Mouse (Mus musculus) adrenal gland, postnatal 25 days (tissue): ENCODE measurements around the gene Nmrk1. TPM values are rescaled to one million over a fixed set of nuclear protein-coding genes. Genes with fewer than 3 reads are reported as not detected.
A peak's percentile ranks its signal among the peaks of the same experiment; 100 is the strongest.

Source experiments
- DNase-seq: peaks from one replicate; pipeline ENCODE4 v3.0.0; 2021; ENCODE audit warnings: mixed read lengths
- total RNA-seq: library from RNA; stranded (reverse); gene quantifications from 2 replicates; pipeline ENCODE4 v1.2.3, GENCODE M21; 2021

Nmrk1 gene
- total RNA-seq, 1 experiment from 2014 or later = 12.5 TPM

DNA sequence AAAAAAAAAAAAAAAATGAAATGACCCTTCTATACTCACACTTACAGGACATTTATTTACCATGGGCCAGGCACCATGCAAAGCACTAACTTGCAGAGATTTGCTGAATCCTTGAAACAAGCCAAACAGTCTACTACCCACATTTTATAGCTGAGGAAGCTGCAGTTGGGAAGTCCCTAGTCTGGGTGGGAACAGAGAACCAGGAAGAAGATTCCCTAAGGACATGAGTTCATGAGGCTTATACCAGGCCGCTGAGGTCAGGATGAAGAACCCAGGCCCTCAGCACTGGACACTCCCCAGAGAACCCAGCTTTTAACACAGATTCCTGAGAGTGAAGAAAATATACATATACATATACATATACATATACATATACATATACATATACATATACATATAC lies 14.2 kb upstream of the Nmrk1 start:
- DNase-seq = no peak

DNA sequence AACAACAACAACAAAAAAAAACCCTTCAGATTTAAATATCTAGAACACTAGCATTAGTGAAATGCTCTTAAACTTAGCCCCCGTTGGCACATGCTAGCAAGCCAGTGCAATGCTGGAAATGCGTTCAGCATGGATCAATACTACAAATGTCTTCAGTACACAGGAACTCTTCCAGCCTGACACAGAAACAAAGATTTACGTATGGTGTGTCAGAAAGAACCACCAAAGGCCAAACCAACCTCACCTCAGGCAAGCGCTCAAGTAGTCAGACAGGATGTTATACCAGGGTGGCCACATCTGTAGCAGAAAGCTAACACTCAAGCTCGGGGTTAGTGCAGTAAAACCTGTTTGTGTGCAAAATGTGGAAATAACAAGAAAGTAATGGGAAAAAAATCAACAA lies 12.7 kb upstream of the Nmrk1 start:
- no peak for DNase-seq

DNA sequence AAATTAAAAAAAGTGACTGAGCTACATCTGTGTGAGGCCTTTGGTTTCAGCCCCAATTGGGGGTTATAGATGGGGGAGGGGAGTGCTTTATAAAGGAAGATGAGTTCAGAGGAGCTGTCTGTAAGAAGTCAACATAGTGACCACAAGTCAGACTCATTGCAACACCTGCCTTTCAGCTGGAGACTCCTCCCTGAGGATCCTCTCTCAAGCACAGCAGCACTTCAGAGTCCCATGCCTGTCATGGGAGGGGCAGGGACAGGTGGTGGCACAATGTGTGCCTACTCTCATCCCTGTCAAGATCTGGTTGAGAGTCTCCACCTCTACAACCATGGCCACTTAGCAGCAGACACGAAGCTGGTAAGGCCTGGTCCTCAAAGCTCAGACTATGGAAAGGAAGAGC lies 12.1 kb upstream of the Nmrk1 start:
- no peak for DNase-seq

DNA sequence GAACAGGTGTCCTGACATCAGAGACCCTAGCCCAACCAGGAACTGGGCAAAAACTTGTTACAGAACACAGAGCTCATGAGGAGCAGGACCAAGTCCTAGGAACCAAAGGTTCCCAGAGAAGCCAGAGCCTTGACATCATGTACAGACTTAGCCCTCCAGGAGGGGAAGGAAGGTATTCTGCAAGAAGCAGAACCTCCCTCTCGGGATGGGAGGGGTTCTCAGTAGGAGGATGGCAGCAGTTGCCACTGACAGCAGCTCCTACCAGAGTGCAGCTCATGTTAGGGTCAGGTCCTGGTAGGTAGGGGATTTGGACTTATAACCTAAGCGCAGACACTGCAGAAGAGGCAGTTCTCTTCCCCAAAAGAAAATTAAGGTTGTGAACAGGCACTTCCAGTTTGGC lies 7.9 kb upstream of the Nmrk1 start:
- no peak for DNase-seq

DNA sequence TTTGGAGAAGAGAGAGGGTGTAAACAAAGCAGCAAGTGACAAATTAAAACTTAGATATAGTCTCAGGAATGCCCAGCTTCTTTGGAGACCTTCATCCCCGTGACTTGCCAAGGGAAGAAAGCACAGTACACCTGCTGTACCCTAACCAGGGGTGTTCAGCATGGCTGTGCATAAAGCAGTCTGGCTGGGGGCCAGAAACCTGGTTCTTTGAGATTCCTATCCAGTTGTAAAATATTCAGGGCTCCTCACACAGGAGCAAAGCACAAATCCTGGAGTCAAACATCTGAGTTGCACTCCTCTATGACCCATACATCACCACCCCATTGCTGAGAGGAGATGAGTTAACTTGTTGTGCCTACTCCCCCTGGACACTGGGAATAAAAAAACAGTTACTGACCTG lies 2.2 kb upstream of the Nmrk1 start:
- DNase-seq = peak; percentile 40

DNA sequence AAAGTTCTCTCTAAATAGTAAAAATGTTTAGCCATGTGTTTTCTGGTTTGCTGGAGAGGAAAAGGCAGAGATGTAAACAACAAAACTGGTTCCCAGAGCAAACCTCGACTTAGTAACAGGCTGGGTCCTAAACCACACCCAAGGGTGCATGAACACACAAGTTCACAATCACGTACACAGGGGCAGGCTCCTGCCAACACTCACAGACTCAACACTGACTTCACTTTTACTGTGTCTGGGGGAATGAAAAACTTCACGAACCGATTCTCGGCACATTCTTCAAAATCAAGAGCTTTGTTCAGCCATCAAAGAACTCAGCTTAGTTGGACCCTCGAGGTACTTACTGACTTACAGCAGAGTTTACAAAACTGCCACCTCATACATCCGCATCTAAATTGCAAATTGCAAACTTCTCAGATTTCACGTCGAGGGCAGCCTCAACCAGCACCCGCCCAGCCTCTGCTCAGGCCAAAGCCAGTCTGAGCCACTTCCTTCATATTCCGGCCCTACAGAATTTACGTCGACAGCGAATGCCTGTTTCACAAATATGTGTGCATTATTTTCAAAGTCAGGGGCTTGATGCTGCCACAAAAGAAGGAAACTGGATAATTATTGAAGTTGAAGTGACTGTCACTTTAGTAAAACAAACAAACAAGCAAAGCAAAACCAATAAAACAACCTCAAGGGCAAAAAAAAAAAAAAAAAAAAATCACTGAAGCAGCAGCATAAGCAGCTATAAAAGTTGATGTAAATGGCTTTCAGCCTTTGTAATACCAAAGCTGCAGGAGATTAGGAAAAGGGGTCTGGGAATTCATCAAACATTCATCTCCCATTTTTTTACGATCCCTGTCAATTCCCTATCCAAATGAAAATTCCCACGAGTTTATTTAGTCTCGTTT lies 1.3 kb upstream of the Nmrk1 start:
- no peak for DNase-seq

DNA sequence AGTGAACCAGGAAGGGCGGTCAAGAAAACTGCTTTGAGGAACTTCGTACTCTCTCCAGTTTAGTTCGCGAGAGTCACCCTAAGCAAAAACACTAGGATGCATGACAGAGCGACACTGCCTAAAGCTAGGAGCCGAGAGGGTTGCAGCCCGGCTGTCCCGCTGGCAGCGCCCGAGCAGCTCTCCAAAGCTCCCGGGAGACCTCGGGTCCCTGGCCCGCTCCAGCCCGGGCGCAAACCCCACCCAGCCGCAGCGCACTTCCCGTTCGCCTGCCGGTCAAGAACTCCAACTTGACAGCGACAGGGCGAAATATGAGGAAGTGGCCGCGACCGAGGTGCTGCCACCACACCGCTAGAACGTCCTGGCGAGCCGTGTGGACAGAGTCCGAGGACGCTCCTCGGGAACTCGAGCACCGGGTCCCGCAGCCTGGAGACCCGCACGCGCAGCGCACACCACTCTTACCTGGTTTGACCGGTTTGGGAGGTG lies 548 bp upstream of the Nmrk1 start:
- peak; percentile 72 for DNase-seq

DNA sequence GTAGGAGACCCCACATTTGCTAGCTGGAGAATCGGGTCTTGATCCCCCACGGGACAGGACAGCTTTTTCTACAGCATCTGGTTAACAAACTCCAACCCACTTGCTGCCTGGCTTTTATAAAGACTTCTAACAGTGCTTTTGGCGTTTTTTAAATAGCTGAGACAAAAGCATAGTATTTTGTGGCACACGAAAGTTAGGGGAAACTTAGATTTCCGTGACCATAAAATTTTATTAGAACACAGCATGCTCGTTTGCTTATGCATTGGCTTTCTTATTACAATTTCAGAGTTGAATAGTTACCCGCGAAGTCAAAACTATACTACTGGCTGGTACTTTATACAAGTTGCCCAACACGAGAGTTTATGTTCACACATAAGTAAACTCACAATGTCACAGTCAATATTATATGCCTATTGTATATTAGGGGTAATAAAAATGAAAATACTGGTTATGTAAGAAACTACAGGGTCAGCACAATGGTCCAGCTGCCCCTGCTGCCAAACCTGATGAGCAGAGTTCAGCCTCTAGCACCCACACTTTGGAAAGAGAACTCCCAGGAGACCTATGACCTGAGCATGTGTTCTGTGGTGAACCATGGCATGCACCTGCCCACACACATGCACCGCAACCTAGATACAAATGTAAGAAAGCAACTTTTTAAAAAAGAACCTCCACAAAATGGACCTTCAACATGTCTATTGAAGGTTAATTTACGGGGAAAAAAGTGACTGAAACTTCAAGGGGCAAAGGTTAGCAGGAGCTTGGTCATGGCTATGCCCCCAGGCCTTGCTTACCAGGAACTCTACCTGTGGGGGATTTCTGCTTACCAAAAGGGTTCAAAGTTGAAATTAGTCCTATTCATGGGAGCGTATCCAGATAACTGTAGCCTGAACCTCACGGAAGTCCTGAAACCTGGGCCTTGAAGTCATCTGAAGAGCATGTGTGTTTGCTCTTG lies 758 bp downstream of the Nmrk1 start:
- no peak for DNase-seq

DNA sequence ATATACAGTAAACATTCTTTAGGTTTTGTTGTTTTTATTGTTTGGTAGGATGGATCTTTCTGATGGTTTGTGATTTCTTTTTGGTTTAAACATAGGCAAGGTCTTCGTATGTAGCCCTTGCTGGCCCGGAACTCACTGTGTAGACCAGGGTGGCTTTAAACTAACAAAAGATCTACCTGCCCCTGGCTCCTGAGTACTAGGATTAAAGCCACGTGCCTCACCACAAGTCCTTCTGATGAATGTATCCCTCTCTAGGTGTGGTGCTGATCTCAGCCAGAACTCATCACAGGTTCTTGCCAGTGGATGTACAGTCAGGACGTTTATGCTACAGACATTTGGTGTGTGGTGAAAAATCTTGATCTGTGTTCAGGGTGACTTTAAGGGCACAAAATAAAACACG lies 6.2 kb downstream of the Nmrk1 start:
- no peak for DNase-seq

DNA sequence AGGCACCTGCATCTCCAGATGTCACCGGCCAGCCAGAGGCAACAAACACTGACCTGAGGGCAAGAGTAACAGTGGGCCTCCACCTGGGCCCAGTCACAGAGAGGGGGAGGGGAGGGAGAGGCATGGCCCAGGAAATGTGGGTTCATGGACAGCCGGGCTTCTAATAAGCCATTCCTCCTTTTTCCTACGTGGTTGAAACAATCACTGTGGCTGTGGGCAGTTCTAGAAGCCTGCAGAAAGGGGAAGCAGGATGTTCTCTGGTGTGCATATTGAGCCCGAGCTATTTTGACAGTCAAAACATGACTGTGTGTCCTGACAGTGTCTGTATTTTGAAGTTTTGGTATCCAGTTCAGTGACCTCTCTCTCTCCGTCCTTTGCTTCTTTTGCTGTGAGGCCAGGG lies 7.2 kb downstream of the Nmrk1 start:
- no peak for DNase-seq

DNA sequence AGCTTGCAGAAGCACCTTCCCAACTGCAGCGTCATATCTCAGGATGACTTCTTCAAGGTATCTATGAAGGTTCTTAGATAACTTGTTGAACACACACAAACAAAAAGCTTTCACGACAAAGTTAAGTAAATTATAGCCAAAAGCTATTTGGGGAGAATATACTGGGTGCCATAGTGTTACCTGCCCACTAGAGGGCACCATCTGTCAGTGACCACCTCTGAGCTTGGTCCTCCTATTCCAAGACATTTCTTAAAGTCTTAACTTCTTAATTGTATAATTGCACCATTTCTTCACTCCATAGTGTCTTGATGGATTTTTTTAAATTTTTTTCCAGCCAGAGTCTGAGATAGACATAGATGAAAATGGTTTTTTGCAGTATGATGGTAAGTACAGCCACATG lies 7.8 kb downstream of the Nmrk1 start:
- no peak for DNase-seq

DNA sequence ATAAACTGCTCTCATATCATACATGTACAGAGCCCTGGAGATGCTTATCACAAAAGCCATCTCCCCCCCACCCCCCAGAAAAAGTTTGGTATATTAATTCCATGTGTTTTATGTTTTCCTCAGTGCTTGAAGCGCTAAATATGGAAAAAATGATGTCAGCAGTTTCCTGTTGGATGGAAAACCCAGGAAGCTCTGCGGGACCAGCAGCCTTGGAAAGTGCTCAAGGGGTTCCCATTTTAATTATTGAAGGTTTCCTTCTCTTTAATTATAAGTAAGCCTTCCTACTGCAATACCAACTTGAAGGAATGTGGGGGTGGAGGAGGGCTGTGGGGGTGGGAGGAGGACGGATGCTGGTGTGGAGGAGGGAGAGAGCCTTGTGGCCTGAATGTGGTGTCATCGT lies 9.3 kb downstream of the Nmrk1 start:
- DNase-seq = no peak

DNA sequence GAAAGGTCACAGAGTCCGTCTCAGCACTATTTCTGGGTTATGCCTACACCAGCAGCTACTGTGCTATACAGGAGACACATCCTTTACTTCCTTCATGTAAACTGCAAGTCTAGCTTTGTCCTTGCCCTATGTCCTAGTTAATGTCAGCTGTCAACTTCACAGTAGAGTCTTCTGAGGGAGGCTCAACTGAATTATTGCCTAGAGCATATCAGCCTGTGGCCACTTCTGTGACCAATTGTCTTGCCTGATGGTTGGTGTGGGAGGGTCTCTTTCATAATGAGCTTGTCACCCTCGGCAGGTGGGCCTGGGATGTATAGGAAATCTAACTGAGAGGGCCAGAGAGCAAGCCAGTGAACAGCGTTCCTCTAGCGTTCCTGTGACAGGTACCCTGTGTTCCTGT lies 11.7 kb downstream of the Nmrk1 start:
- DNase-seq = no peak

DNA sequence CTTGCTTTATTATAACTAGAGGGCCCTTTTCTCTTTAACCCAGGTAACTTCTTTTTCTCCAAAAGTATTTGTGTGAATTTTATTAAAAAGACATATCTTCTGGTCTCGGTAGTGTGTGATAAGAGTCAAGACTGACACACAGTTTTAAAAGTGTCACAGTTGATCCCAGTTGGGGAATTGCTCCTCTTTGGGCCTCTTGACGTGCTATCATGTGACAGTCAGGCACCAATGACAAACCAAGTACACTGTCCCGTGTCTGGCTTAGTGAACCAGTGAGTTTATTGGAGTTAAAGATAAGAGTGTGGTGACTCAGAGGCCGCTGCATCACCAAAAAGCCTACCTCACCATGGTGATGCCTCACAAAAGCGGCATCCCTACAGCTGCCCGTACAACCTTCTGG lies 12.3 kb downstream of the Nmrk1 start:
- no peak for DNase-seq

DNA sequence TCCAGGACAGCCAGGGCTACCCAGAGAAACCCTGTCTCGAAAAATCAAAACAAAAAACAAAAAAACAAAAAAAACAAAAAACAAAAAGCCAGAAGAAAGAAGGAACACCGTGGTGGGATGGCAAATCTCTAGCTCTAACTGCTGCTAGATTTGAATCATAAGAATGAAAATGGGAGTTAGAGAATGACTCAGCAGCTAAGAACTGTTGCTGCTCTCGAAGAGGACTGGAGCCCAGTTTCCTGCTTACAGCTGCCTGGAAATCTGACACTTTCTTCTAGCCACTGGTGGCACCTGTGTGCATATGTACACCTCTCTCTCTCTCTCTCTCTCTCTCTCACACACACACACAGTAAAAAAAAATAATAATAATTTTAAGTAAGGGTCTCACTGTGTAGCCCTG lies 14.6 kb downstream of the Nmrk1 start:
- DNase-seq = no peak

DNA sequence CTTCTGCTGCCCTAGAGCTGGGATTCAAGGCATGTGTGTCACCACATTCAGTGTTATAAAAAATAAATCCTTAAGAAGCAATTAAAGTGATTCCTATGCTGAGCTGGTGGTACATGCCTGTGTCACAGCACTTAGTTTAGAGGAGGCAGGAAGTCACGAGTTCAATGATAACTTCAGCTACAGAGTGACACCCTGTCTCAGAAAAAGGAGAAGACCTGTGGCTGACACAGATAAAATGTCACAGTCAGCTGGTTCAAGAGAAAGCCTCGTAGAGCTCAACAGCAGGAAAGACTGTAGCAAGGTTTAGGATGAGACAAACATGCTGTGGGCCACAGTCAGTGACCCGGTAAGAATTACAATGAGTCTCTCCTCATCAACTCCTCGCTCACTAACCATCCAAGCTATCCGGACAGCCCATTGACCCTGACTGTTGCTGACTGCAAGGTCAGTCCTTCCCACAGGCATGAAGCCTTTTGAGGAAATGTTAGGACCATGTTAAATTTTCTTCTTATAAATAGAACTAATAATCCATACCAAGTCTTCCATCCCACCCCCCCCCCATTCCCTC lies 15.2 kb downstream of the Nmrk1 start:
- peak; percentile 12 for DNase-seq

DNA sequence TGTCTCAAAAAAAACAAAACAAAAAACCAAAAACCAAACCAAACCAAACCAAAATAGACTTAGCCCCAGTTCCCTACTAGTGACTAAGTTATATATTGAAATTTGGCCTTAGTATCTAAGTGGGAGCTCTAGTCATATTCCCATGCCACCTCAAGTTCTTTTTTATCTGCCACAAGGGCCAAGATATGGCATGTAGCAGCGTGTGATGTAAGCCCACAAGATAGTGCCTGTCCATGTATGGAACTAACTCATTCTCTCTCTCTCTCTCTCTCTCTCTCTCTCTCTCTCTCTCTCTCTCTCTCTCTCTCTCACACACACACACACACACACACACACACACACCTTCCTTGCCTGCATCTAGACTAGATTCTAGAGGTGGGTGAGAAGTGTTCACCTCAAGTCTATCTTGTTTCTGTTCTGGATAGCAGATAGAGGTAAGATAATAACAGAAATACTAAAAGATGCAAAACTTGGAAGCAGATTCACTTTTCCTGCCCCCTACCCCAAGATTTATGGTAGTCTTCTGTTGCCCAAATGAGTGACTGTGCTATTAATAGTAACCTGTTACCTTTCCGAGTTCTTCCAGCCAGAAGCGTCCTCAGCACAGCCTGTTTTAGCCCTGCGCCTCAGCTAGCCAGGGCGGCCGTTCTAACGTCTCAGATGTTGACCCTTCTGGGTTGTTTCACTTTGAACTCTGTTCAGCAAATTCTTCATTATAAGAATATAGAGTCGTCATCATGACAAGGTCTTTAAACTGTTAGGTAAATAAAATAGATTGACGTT lies 16.2 kb downstream of the Nmrk1 start:
- DNase-seq = no peak

DNA sequence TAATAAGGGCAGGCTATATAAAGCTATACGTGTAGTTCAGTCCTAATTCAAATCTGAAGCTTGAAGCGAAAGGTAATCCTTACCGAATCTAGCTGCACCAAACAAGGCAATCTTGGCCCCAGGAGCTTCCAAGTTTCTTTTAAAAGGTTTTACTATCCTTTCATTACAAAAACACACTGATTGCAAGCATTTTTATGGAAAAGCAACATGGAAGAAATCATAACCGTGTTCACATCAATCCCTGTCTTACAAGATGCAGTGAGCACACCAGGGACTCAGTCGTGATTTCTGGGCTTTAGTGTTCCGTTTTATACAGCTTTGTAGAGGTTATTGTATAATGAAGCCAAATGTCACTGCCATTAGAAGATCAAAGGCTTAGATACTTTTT lies 16.8 kb downstream of the Nmrk1 start:
- DNase-seq = no peak

DNA sequence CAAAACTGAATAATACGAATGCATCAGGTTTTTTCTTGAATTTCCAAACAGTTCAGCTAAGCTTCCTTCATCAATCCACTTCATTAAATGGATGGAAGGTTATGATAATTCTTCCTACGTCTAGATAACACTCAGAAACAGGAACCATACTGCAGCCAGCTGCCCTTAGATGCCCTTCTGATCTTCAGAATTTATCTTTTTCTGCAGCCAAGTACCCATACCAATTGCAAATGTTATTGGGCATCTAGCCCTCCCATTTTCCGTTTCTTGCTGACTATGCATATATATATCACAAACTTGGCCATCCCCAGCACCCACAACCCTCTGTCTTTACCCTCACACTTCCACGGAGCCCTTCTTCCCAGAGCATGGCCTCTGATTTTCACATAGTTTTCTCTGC lies 18.2 kb downstream of the Nmrk1 start:
- DNase-seq = no peak

DNA sequence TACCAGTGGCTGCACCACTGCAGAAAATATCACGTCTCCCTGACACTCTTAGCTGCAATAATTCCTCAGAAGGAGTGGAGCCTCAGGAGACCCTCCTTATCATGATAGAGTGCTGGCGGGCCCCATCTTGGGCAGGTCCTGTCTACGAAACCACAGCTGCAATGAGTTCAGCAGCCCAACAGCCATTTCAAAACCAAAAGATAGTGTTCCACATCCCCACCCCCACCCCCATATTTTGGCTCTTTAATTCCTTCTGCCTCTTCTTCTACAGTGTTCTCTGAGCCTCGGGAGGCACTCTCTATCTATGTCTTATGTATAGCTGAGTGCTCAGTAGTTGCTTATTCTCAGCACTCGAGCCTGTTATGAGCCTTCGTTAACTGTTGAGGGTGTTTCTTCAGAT lies 18.7 kb downstream of the Nmrk1 start:
- DNase-seq = no peak

DNA sequence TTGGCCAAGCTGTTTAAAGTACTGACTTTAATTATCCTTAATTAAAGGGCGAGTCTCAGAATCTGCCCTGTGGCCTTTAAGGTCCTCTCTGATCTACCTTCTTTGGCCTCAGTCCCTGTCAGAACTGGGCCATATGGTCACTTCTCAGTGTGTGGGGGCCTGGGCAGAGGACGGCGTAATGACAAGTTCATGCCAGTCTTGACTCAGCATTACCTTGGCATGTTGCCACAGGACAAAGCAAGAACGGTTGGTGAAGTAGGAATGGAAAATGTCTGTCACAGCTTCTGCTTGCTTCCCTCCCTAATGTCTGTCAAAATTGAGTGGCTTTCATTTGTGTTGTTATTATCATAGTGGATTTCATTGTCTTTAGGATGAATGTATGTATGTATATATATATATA lies 20.8 kb downstream of the Nmrk1 start:
- DNase-seq = peak; percentile 58

DNA sequence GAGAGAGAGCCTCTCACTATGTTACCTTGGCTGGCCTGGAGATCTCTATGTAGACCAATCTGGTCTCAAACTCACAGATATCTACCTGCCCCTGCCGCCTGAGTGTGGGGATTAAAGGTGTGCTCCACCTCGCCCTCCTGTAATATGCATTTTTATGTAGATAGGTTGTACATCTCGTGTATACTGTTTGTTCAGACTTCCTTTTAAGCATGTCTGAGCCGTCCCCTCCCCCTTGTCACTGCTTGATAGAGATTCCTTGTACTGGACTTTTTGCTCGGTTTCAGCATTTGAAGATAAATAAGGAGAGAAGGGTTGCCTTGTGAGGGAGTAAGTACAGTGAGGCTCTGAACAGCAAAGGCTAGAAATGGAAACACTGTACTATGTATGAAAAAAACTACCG lies 21.3 kb downstream of the Nmrk1 start:
- no peak for DNase-seq
